Mouse (Mus musculus) neural tube, postnatal 0 days (tissue): ENCODE data around the gene Gm4985. TPM values are rescaled to one million over a fixed set of nuclear protein-coding genes. Genes with fewer than 3 reads are reported as not detected.

Experiments used
- microRNA-seq: library from miRNA; unstranded; fragments of <30 nt; microRNA quantifications from one replicate; pipeline ENCODE4, GENCODE M21; 2016
- polyA plus RNA-seq: library from polyadenylated mRNA; unstranded; fragments of >200 nt; fragmentation: Nextera tagmentation; extraction: Ambion mirVana; gene quantifications from 2 replicates; pipeline ENCODE4 v1.2.1, GENCODE M21; 2015

Gm4985 gene
- not detected in 2 replicates for polyA plus RNA-seq

GRCm38 (mm10) chrX:23958834-23959233 is at the start of gene Gm4985:
Gene Gm4985, minus strand, starts transcription at chrX:23958934.

Small RNA genes within 50 kb of the gene (microRNA-seq; reads per million reads assigned to microRNA genes)
- gene Gm25299 = not detected

Other genes starting within 250 kb of the Gm4985 start
- gene Gm4907, start 76.4 kb downstream of the Gm4985 start, polyA plus RNA-seq = not detected in 2 replicates